Mouse (Mus musculus) urinary bladder, postnatal 14 days (tissue): ENCODE data around the gene Robo1.

Experiments used
- DNase-seq: peaks from one replicate; pipeline ENCODE4 v3.0.0; 2021; ENCODE audit warnings: low spot score

Robo1 gene

DNA sequence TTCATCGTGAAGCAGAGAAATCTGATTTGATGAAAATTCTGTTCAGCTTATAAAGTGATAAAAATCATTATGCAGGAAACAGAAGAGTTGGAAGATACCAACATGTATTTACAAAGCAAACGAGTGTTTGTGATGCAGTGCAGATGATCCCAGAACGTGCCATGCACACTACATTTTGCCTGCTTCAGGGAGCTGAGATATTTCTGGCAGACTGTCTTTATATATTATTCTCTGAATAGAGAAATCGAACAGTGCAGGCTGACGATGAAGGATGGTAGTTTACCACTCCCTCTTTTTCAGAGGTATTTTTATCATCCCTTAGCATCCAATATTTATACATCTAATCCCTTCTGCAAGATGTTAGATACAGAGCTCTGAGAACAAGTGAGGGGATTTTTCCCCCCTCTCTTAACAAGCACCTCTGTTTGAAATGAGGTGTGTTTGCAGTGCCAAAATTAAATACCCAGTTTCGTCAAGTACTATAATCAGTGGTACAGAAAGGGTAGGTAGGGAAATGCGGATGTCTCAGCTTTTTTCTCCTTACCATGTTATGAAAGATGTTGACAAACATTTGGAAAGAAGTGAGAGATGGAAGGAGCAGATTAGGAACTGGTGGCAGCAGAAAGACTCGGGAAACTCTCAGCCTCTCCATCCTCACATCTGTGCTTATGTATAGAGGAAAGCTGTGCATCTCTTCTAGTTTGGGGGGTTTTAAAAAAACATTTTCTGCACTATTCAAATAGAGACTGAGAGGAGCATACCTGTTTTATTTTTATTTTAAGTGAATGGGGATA, at the start of gene Robo1:
Robo1 (plus strand) TSS at position 770 of the 794 bp plus-strand sequence.
- DNase-seq = no peak

DNA sequence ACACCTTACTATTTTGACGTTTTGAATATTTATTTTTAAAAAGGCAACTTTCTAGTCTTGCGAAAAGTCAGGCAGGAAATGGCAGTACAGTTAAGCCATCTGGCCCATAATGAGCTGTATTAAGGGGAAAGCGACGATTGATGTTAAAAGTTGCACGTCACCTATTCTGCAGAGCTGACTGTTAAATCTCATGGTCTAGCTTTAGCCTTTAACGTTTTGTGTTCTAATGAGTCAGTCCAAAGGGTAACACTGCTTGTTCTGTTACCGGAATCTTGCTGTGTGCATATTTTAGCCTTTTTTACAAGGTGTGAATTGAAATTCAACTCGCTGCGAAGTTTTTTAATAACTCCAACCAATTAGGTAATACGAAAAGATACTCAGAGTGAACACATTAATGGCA, 40.3 kb upstream of the Robo1 start:
- DNase-seq = no peak

DNA sequence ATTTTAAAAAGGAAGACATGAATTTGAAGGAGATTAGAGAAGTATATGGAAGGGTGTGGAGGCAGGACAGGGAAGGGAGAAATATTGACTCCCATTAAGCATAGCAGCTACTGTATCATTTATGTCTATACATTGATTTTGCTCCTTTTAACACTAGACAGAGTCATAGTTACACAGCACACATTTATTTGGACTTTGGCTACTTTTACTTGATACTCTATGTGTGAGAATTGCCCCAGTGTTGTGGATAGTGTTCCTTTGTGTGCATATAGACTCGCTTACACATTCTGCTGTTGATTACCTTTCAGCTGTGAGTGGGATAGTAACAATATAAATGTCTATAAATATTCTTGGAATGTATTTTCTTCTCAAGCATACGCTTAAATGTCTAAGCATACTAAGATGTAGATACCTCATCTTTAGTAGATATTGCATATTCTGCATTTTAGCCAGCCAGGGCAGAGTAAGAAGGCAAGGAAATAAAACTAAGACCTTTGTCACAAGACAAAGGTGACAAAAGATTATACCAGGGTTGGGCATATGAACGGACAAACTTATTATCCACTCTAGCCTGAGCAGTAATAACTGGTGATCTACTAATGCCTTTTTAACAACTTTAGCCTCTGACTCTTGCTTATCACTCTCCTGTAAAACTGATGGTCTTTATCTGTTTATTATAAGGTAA, 31.6 kb upstream of the Robo1 start:
- DNase-seq = no peak

DNA sequence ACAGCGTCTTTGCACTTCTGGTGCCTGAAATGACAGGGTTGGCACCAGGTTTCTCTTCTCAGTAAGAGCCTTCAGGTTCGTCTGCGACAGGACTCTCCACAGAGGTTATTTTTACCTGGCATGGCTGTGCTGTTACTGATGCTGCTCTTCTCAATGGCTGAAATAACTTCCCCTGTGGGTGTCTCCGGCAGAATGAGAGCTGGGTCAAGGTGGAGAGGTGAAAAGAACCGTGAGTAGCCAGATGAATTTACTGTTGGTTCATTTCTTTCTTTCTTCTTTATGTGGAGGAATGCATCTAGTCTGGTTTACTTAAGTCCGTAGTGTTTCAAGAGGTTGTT, 194 bp downstream of the Robo1 start:
- DNase-seq = no peak

DNA sequence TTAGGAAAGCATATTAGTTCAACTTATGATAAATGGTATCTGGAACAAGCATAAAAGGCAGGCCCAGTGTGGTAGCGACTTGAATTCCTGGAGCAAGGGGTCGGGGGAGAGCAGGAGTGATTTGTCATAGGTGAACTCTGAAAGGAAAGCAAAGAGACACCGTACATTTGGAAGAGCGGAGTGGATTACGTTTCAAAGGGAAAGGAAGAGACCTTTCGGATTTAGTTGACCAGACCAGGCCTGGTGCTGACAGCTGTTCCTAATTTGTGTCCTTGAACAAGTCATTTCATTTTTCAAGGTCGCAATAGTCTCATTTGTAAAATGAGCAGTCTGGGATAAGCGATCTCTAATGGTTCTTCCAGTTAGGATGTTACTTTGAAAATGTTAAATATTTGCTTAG, 19.2 kb downstream of the Robo1 start:
- no peak for DNase-seq

DNA sequence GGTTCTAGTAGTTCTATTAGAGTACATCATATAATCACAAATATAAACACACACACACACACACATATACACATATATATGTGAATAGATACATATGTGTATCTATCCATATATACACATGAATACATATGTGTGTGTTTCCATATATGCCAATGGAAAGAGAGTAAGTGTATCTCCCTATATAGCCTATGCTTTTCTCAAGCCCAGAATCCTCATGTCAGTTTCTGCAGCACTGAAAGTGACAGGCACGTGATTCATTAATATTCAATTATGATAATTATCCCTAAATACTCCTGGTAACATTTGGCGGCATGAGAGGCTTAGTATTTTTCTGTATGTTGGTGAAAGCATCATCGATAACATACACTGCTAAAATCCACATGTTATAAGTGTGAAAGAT, 20.5 kb downstream of the Robo1 start:
- no peak for DNase-seq

DNA sequence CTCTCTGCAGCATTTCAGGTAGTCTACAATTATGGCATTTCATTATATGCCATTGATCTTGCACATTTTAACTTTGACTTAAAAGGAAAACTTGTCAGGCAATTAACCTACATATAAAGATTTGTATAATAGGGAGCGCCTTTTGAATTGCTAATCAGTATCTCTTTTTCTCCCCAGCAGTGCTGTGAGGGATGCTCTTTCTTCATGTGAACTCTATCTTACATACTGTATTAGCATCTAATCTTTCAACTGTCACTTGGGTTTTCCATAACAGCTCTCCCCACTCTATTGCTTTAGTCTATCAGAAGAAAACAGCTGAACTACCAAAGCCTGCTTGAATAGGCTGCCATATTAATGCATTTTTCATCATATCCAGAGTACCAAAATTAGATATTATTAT, 29.7 kb downstream of the Robo1 start:
- no peak for DNase-seq

DNA sequence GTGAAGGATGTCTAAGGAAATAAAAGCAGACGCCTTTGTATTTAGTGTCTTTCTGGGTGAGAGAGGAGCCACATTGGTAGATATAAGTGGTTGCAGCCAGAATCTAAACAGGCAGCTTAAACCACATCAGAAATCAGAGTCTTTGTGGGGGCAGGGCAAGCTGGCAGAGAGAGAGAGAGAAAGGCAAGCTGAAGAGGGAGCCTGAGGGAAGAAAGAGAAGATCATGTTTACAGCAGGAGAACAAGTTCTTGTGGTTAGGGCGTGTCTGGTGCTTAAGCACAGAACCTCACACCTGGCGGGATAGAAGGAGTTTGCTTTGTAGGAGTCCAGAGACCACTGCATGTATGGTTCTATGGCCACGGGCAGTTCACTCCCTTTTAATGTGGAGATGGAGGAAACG, 42.3 kb downstream of the Robo1 start:
- DNase-seq = no peak

DNA sequence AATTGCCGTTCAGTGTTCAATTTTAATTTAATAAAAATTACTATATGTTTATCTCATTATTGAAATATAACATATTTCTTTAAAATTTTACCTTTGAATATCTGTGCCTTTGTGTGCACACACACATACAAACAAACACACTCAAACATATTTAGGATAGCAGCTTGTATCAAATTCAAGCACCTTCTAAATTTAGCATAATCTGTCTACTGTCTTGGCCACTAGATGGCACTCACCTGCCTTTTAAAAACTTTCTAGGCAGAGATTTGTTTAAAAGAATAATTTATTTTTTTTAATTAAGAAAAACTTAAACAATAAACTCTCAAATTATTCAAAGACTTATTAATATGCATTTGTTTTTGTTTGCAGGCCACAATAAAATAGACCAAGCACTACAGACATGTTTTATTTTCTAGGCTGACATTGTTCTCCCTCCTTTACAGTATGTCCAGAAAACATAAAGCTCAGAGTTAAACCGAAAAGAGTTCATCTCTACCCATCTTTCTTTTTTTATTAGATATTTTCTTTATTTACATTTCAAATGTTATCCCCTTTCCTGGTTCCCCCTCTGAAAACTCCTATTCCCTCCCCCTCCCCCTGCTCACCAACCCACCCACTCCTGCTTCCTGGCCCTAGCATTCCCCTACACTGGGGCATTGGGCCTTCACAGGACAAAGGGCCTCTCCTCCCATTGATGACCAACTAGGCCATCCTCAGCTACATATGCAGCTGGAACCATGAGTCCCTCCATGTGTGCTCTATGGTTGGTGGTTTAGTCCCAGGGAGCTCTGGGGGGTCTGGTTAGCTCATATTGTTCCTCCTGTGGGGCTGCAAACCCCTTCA, 48.6 kb downstream of the Robo1 start:
- DNase-seq = peak; percentile 4

DNA sequence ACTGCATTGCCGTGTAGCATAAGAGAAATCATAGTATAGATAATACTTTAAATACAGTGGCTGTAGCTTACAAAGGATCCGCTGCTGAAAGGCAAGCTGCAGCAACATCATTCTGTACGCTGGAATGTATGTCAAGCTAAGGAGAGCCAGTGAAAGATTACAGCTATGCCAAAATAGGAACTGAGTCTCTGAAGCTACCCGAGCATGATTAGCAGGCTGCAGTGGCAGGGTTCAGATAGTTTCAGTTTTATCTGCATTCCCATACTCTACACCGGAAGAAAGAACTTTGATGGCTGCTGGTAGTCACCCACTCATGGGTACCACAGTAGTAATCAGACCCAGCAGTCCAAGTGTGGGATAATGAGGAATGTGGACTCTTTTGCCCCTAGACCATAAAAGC, 68.8 kb downstream of the Robo1 start:
- no peak for DNase-seq

DNA sequence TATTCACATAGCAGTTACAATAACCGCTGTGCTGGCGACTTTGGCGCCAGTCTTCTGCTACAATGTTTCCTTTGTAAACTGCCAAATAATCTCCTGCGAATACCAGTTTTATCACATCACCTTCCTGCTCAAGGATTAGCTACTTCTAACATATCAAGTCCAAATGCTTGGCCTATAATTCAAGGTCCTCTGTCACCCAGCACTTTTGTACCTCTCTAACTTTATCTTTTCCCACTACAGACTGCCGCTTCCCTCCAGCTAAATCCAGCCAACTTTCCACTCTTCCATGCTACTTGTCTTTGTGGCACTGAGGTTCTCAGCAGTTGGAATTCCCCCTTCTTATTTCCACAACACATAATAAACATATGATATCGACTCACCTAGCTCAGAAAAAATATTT, 73.7 kb downstream of the Robo1 start:
- no peak for DNase-seq

DNA sequence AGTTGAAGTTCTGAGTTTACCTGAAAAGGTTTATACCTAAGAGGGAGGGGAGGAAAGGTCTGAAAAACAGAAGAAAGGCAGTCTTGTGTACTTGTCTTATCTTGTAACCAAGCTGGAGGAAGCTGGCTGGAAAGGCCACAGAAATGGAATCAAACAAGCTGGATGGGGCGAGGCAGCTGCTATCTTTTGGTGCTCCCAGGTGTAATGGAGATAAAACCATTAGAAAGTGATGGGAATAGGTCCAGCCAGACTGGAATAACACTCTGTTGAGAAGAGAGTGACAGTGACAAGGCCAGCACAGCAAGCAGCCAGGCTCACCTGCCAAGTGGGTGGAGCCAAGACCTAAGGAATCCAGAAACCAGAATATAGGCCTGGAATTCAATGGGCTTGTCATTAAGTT, 75.5 kb downstream of the Robo1 start:
- no peak for DNase-seq

DNA sequence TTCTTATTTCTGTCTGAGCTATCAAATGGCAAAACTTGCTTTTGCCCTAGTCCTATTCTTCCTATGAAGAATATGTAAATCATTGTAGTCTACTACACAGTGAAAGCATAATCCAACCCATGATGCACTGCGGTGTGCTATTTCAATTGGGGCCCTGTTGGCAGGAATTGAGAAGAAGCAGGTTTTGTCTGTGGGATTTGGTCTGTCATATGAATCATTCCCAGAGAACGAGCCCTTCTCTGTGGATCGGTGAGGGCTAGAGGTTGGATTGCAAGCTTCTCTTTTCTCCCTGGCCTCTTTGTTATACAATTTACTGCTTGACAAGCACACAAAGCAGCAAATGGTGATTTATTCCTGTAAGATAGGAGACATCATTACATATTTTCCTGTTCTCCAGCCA, 85.4 kb downstream of the Robo1 start:
- no peak for DNase-seq

DNA sequence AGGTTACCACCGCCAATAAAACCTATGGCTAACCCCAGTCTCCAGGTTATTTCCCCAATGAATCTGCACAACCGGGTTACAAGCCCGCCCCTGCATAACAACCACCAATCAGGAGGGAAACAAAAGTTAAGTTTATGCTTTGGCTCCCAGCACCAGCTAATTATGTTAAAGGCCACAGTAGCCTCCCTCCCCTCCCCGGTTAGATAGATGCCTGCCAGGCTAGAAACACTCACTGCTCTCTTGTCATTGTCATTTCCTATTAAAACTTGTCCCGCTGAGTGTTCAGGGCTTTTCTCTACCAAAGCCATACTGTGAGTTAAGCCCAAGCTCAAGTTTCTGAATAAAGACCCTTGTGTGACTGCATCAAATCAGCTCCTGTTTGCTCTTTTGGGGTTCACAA, 90.7 kb downstream of the Robo1 start:
- DNase-seq = no peak

DNA sequence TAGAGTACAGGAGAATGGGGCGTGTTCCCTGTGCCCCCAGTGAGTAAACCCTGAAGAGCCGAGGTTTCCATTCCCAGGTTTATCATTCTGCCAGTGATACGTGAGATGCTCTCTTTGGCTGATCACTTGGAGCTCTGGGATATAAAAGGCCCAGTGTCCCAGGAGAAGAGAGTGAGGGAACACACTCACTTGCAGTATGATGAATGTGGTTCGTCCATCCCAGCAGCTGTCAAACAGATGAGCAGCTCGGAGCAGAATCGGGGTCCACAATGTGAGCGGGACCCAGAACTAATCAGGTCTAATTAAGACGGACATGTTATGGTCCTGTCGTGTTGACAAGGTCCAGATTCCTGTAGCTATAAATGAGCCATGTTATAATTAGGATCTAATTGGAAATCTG, 94.3 kb downstream of the Robo1 start:
- DNase-seq = no peak

DNA sequence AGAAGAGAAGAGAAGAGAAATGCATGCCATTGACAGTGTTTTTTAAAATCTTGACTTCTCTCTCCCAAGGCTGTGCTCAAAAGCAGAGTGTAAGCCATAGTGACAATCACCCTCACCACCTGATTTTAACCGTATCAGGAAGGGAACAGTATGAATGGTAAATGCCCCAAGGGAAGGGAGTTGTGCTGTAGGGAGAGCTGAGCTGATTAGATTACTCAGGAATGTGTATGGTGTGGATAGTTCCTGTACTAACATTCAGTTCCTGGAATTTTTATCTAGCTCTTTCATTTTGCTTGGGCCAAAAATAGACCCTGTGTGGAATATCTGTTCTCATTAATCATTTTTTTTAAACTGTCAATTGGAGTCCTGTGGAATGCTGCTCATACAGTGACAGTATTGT, 101.7 kb downstream of the Robo1 start:
- DNase-seq = no peak

DNA sequence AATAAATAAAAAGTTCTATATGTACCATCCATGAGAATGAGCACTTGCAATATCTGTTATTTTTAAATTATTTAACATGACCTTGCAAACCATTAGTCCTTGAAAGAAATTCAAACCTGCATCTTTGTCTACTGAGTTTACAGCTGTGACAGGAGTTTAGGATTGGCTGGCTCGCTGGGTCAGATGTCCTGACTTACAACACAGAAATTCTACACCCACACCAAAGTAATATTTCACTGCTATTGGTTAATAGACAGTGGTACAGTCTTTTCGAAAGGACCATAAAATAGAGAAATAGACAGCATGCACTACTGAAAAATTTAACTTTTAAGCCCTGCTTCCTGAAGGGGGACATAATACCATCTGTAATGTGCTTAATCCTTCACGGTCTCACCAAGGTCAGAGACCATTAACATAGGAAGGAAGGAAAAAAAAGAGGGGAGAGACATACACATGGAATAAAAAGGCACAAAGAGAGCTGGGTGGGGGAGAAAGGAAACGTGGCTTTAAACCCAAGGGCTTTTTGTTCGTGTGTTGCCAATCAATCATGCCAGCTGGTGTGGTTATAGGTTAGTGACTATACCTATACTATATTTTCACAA, 103.7 kb downstream of the Robo1 start:
- DNase-seq = no peak

DNA sequence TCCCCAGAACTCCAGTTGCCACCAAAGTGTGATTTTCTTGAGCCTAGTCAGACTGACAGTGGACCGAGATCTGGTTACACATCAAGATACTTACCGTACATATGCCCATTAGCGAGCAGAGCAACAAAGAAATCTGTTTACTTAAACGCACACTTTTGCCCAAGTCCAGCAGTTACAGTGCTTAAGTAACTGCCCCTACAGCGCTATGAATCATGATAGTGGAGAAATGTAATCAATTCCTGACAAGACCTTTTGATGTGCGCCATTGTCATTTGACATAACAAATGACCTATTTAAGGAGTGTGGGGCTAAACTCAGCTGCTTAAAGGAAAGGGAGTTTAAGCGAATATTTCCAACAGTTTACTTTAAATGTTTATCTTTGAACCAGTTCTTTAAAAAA, 104.8 kb downstream of the Robo1 start:
- no peak for DNase-seq

DNA sequence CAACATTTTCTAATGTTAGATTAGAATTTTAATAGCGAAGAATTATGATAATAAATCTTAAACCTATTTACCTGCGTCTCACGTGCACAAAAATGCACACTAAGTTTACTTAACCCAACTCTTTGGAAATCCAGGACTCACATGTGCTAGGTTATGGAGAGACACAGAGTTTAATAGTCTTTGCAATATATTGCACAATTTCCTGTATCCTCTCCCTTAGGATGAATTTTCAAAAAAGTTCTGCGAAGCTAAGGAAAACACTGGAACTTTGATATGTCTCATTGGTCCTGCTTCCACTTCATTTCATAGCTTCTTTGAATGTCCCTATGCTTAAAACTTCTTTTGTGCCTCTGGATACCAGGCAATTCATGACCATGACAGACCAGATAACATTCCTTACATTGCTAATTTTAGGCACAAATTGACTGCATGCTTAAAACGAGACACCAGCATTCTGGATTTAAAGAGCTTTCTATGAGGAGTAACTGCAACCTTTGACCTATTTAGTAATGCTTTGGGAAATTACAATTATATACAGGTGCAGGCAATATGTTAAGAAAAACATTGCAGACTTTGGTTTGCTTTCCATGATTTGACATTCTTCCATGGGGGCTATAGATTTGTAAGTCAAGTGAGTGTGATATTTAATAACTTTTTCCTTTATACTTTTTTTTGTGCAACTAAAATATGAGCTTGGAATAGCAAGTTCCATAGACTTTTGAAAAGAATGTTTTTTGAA, 111.4 kb downstream of the Robo1 start:
- DNase-seq = no peak

DNA sequence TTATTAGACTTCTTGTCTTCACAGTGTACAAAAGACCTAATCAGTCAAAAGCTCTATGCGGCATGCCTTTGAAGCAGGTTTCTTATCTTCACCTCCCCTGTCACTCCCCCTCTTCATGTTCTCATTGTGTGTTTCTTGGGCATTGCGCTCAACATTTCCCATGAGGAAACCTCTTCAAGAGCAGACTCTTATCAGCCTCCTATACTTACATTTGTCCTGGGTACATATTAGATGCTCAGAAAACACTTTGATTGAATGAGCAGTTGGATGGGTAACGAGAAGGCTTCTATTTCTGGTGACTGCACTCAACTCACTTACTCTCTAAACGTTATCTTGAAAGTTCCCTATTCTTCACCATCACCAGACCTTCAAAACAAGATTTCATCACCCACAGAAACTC, 114.3 kb downstream of the Robo1 start:
- no peak for DNase-seq

DNA sequence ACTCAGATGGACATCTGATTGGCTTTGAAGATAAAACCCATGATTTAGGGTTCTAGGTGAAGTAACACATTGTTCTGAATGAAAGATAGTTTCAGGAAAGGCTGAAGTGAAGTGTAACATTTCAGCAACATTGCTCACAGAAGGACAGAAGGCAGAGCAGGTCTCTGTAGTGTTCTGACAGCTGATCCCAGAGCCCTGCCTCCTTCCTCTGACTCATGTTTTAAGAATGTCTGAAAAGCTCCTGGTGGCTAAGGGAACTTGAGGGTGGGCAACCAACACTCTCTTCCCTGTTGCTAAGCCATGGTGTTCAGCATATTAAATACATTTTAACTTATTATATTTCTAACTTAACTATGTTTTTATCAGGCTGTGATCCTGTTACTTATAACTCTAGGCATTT, 126.3 kb downstream of the Robo1 start:
- no peak for DNase-seq
